Mouse (Mus musculus): ENCODE measurements around the gene Ncoa3.
A peak's percentile ranks its signal among the peaks of the same experiment; 100 is the strongest.

Gene Ncoa3

DNA sequence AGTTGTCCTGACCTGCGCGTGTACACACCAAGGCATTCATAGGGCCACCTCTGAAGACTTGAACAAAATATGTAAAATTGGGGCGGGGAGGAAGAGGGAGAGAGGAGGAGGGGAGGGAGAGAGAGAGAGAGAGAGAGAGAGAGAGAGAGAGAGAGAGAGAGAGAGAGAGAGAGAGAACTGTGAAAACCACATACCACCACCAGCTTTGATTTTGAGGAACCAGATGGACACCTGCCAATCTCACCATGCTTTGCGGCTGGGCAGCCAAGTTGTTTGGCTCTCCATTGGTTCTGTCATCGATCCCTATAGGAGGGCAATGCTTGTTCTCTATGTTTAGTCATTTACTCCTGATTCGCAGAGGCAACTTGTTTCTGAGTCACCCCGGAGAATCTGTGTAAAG lies 21.7 kb upstream of the Ncoa3 start:
- no peak for DNase-seq (ENCODE audit: low spot score)

DNA sequence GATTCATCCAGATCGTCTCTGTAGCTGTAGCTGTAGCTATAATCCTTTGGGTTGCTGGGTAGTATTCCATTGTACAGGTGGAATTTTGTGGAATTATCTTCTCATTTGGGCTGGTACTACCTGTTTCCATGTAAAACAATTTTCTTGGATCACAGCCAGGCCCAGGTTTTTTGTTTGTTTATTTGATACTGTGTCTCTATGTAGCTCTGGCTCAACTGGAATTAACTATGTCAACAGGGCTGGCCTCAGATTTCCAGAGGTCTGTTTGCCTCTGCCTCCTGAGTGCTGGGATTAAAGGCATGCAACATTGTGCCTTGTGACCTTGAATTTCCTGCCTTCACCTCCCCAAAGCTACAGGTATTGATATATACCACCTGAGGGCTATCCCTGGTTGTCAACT lies 18.1 kb upstream of the Ncoa3 start:
- DNase-seq (ENCODE audit: low spot score): peak; percentile 59

GRCm38 (mm10) chr2:165976186-165976585 lies 16.2 kb upstream of the Ncoa3 start:
- no peak for DNase-seq (ENCODE audit: low spot score)

DNA sequence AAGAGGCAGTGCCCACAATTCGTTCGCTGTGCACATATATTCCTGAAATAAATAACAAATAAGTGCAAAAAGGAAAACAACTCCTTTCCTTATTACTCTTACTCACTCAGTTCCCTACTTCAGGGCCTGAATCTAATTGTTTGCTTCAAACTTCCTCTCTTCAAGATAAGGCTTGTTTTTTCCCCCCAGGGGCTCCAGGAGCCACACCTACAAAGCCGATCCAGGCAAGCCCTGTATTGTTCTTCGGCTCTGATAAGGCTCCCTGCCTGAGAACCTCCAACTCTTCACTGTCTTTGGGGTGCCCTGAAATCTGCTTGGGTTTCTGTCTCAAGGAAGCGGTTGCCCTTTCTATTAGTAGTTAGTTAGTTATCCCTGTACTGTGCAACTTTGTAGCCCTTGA lies 15.6 kb upstream of the Ncoa3 start:
- DNase-seq (ENCODE audit: low spot score): peak; percentile 58

GRCm38 (mm10) chr2:165978119-165978518 lies 14.3 kb upstream of the Ncoa3 start:
- DNase-seq (ENCODE audit: low spot score): no peak

- no peak for DNase-seq (ENCODE audit: low spot score)
Observed at GRCm38 (mm10) chr2:165981248-165981977, 11.0 kb upstream of the Ncoa3 start.

- peak; percentile 87 for DNase-seq (ENCODE audit: low spot score)
Observed at GRCm38 (mm10) chr2:165982512-165983389, 9.7 kb upstream of the Ncoa3 start.

DNA sequence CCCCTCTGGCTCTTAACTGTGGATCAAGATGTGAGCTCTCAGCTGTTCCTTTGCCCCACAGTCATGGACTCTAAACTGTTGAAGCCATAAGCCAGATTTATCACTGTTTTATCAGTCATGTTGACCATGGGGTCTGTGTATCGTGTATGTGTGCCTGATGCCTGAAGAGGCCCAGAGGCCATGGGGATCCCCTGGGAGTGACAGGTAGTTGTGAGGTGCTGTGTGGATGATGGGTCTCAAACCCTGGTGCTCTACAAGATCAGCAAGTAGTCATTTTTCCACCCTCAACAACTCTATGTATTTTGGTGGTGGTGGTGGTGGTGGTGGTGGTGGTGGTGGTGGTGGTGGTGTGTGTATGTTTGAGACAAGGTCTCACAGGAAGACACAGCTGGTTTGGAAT lies 8.1 kb upstream of the Ncoa3 start:
- DNase-seq (ENCODE audit: low spot score): no peak

DNA sequence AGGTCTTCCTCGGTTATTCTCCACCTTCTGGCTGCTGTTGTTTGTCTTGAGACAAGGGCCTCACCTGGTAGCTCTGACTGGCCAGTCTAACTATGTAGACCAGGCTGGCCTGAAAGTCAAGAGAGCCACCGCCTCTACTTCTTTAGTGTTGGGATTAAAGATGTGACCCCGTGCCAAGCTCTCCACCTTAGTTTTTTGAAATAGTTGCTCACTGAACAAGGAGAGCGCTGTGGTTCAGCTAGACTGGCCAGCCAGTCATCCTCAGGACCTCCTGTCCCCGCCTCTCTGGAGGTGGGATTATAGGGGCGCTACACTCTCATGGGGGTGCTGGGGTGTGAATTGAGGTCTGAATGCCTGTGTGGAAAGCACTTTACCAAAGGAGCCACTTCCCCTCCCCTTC lies 7.5 kb upstream of the Ncoa3 start:
- no peak for DNase-seq (ENCODE audit: low spot score)

DNA sequence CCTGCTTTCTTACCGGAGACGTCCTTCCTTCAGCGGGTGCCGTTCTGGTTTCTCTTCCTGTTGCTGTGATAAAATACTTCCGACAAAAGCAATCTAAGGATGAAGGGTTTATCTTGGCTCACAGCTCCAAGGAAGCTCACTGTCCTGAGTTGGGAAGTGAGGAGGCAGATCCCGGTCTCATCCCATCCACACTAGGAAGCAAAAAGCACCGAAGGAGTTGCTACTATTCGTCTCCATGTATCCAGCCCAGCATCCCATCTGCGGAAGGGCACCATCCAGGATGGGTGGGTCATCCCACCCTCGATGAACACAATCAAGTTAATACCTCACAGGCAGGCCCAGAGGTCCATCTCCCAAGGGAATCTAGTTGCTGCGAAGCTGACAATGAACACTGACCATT lies 6.9 kb upstream of the Ncoa3 start:
- no peak for DNase-seq (ENCODE audit: low spot score)

GRCm38 (mm10) chr2:165986921-165987453 lies 5.4 kb upstream of the Ncoa3 start:
- DNase-seq (ENCODE audit: low spot score): peak; percentile 86

GRCm38 (mm10) chr2:165993173-165993900 lies 901 bp downstream of the Ncoa3 start:
- DNase-seq (ENCODE audit: low spot score): no peak

GRCm38 (mm10) chr2:165994341-165994740 lies 1.9 kb downstream of the Ncoa3 start:
- no peak for DNase-seq (ENCODE audit: low spot score)

DNA sequence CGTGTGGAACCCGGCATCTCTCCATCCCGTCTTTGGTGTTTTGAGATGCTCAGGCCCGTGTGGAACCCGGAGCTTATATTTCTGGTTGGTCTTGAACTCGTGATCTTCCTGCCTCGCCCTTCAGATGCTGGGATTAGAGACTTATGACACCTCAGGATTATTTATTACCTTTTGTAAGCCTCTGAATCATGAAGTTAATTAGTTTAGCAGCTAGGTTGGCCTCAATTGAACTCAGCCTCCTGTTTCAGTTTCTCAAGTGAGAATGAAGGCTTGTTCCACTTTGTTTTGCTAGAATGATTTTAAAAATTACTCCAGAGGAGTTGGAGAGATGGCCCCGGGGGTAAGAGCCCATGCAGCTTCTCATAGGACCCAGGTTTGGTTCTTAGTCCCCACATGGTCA lies 3.3 kb downstream of the Ncoa3 start:
- no peak for DNase-seq (ENCODE audit: low spot score)

- no peak for DNase-seq (ENCODE audit: low spot score)
Observed at GRCm38 (mm10) chr2:165996130-165996529, 3.7 kb downstream of the Ncoa3 start.

DNA sequence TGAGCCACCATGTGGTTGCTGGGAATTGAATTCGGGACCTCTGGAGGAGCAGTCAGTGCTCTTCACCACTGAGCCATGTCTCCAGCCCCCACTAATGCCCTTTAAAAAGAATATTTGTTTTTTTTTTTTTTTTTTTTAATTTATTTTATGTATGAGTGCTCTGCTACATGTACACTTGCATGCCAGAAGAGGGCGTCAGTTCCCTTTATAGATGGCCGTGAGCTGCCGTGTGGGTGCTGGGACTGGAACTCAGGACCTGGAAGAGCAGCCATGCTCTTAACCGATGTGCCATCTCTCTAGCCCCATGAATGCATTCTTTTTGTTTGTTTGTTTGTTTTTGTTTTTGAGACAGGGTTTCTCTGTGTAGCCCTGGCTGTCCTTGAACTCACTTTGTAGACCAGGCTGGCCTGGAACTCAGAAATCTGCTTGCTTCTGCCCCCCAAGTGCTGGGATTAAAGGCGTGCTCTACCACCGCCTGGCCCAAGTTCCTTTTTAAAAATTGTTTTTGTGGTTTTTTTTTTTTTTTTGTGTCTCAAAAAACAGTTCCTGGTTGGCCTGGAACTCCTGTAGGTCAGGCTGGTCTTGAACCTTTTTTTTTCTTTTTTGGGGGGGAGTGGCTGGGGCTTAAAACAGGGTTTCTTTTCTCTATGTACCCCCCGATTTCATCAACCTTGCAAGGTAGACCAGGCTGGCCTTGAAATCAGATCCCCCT lies 5.0 kb downstream of the Ncoa3 start:
- DNase-seq (ENCODE audit: low spot score): no peak

DNA sequence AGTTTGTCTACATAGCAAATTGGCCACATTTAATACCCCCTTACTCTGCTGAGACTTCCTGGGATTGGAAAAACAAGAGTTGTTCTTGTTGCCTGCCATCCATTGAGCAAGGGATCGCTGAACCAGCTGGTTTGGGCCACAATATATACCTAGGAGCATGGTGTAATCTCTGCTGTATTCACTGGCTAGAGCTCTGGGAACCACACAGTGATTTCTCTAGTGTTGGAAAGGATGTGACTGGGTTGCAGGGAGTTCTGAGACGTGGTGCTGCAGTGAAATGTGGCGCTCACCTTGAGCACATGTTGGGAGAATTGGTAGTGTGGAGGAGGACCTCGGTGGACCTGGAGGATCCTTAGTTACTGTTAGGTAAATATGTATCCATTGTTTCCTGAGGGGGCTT lies 6.5 kb downstream of the Ncoa3 start:
- no peak for DNase-seq (ENCODE audit: low spot score)

DNA sequence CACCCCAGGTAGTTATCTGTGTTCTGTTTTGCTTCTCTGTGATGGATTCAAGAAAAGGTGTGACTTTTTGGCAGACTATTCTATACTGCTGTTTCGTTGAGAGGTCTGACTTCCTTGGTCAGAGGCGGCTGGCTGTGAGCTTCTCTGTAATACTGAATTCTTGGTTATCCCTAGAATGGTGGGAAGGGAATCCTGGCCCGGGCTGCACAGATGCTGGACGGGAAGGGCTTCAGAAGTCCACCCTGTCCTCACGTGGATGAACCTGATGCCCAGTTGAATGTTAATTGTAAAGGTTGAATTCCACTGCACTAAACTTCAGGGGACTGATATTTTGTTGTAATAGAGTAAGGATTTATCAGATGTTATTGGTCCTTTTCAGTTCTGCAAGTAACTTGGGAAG lies 7.4 kb downstream of the Ncoa3 start:
- DNase-seq (ENCODE audit: low spot score): no peak

GRCm38 (mm10) chr2:166000242-166000641 lies 7.8 kb downstream of the Ncoa3 start:
- DNase-seq (ENCODE audit: low spot score): no peak

- DNase-seq (ENCODE audit: low spot score): no peak
Observed at GRCm38 (mm10) chr2:166000769-166001168, 8.3 kb downstream of the Ncoa3 start.

DNA sequence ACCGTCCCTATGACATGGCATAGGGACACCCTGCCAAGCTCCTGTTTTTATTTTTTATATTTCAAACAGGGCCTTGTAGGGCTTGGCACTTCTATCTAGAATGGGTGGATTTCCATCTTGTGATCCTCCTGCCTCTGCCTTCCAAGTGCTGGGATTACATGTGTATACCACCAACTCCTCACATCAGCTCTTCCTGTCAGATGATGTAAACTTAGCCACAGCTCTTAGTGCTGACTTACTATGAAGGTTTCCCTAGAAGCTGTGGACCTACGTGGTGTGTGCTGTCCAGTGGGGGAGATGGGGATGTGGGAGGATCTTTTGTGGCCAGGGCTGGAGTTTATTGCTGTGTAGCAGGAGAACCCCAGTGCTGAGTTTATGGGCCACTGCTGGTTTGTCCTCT lies 8.9 kb downstream of the Ncoa3 start:
- no peak for DNase-seq (ENCODE audit: low spot score)

DNA sequence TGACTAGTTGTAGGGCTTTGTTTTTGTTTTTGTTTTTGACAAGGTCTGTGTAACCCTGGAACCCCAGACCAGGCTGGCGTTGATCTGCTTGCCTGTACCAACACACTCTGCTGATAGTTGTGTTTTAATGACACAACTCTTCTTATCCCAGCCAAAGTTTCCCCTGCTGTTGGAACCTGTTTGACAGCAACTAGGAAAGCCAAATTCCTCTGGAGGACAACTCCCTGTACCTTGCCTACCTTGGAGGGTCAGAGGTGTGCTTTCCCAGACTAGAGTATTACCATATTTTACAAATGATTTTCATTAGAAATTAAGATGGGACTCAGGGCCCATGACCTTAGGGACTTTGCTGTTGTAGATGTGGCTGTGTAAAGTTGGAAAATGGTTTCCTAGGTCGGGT lies 9.3 kb downstream of the Ncoa3 start:
- DNase-seq (ENCODE audit: low spot score): no peak

Data from urinary bladder, postnatal 14 days (tissue).